Mouse (Mus musculus) hindbrain, embryonic 13.5 days (tissue): Measurements from ENCODE around the gene Alox5. TPM values are rescaled to one million over a fixed set of nuclear protein-coding genes. Genes with fewer than 3 reads are reported as not detected.

Source experiments
- ATAC-seq: fragments of 200-750 bp; cut with Nextera tagmentation; 2 replicates; pipeline ENCODE4 v1.8.0; 2017; ENCODE audit warnings: moderate TSS enrichment; ENCODE audit not compliant: low FRiP score
- H3K27ac ChIP-seq: fragments of 300-500 bp; sonication (generic); 2 replicates; pipeline ENCODE4 v1.5.1; 2015; ENCODE audit warnings: inconsistent platforms, mild to moderate bottlenecking, moderate library complexity
- H3K27me3 ChIP-seq: fragments of 300-500 bp; sonication (generic); 2 replicates; pipeline ENCODE4 v1.6.1; 2015; ENCODE audit warnings: mild to moderate bottlenecking, inconsistent platforms
- H3K36me3 ChIP-seq: fragments of 300-500 bp; sonication (generic); 2 replicates; pipeline ENCODE4 v1.6.1; 2015; ENCODE audit warnings: mild to moderate bottlenecking, inconsistent platforms
- H3K4me1 ChIP-seq: fragments of 300-500 bp; sonication (generic); replicated peaks from 2 replicates; pipeline ENCODE4 v1.6.1; 2015; ENCODE audit warnings: inconsistent platforms
- H3K4me2 ChIP-seq: fragments of 300-500 bp; sonication (generic); 2 replicates; pipeline ENCODE4 v1.6.1; 2015; ENCODE audit warnings: inconsistent platforms, mild to moderate bottlenecking, moderate library complexity
- H3K4me3 ChIP-seq: fragments of 300-500 bp; sonication (generic); 2 replicates; pipeline ENCODE4 v1.5.1; 2015; ENCODE audit warnings: mild to moderate bottlenecking, inconsistent platforms
- H3K9ac ChIP-seq: fragments of 300-500 bp; sonication (generic); 2 replicates; pipeline ENCODE4 v1.6.1; 2015; ENCODE audit warnings: mild to moderate bottlenecking, inconsistent platforms
- H3K9me3 ChIP-seq: fragments of 300-500 bp; sonication (generic); 2 replicates; pipeline ENCODE4 v1.6.1; 2016; ENCODE audit warnings: inconsistent platforms
- WGBS: fragments of 180-500 bp; shearing (Covaris S2); methylation state at CpG from one replicate; pipeline ENCODE4 v1.1.7; 2015; 5-methylcytosine and 5-hydroxymethylcytosine counted together
- polyA plus RNA-seq: library from polyadenylated mRNA; unstranded; fragments of >200 nt; fragmentation: Nextera tagmentation; extraction: Ambion mirVana; gene quantifications from 2 replicates; pipeline ENCODE4 v1.2.1, GENCODE M21; 2015

Gene Alox5
- polyA plus RNA-seq, 1 experiment from 2014 or later, result 0.73 TPM

DNA sequence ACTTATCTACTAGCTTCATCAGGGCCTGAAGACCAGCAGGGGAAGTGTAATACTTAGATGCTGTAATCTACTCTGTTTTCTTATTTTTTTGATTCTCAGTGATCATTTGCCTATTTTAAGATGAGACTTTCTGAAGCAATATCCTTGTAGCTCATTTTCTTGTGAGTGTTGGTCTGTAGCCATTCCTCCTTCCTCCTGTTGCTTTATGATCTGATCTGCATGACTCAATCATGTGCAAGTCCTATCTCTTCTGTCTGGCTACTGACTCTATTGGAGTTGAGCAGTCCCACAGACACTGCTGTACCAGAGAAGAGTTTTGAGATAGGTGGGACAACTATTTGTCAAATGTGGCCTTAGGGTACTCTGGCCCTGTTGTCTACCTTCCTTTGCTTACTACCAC lies 86.4 kb downstream of the Alox5 start:
- no peak overlapping the region for H3K9ac ChIP-seq
- H3K4me1 ChIP-seq, result 0 out of 2 replicates have a peak, but pooled peaks cover 5% of the 10 kb centered on the region
- no peak overlapping the region for H3K4me2 ChIP-seq
- H3K36me3 ChIP-seq, result peaks cover 6% of the 10 kb centered on the region; the same call in 1 of the 2 replicates
- ATAC-seq, result no peak
- H3K27me3 ChIP-seq, result no peaks in the 10 kb centered on the region
- no peaks in the 10 kb centered on the region for H3K9me3 ChIP-seq
- H3K27ac ChIP-seq, result no peak overlapping the region
- H3K4me3 ChIP-seq, result no peak overlapping the region

DNA sequence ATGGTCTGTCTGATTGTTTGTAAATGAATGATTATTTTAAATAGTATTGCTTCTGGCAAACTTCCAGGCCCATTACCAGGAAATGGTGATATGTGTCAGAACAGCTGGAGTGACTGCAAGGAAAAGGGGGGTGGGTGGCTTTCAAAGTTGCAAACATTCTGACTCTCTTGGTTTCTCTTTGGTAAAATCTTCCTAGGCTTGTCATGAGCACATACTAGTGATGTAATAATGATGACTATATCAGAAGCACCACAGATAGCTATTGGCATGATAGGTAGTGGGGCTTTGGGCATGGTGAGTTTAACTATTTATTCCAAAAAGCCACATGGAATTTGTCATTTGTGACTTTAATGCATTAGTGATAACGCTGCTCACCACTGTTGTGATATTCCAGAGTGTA lies 86.8 kb downstream of the Alox5 start:
- H3K4me2 ChIP-seq, result no peak overlapping the region
- WGBS, result 97% methylated on average over 1 of the region's 1 CpGs
- H3K36me3 ChIP-seq, result peaks cover 6% of the 10 kb centered on the region; the same call in 1 of the 2 replicates
- no peak overlapping the region for H3K4me3 ChIP-seq
- ATAC-seq, result no peak
- no peaks in the 10 kb centered on the region for H3K27me3 ChIP-seq
- H3K9me3 ChIP-seq, result no peaks in the 10 kb centered on the region
- 0 out of 2 replicates have a peak, but pooled peaks cover 5% of the 10 kb centered on the region for H3K4me1 ChIP-seq
- no peak overlapping the region for H3K9ac ChIP-seq
- no peak overlapping the region for H3K27ac ChIP-seq

DNA sequence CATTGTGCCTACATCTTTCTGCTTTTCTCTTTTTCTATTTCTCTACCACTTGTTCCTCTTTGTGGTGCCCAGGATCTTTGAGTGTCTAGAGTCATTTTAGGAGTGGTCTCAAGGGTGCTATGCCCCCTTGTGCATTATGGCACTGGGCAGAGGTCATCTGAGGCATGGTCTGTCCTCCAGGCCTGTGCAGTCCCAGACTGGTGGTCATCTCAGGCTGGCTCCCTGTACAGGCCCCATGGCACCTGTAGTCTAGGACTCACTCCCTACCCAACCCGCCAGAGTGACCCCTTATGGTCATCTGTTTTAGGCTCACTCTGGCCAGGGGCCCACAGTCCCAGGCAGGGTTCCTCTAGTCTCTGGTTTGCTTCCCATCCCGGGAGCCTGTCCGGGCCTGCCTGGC lies 89.5 kb downstream of the Alox5 start:
- no peak overlapping the region for H3K4me2 ChIP-seq
- peaks cover 8% of the 10 kb centered on the region; the same call in 1 of the 2 replicates for H3K4me1 ChIP-seq
- no peaks in the 10 kb centered on the region for H3K27me3 ChIP-seq
- no peak for ATAC-seq
- no peaks in the 10 kb centered on the region for H3K9me3 ChIP-seq
- no peaks in the 10 kb centered on the region for H3K36me3 ChIP-seq
- 99% methylated on average over 3 of the region's 3 CpGs for WGBS
- H3K9ac ChIP-seq, result no peak overlapping the region
- no peak overlapping the region for H3K4me3 ChIP-seq
- no peak overlapping the region for H3K27ac ChIP-seq

DNA sequence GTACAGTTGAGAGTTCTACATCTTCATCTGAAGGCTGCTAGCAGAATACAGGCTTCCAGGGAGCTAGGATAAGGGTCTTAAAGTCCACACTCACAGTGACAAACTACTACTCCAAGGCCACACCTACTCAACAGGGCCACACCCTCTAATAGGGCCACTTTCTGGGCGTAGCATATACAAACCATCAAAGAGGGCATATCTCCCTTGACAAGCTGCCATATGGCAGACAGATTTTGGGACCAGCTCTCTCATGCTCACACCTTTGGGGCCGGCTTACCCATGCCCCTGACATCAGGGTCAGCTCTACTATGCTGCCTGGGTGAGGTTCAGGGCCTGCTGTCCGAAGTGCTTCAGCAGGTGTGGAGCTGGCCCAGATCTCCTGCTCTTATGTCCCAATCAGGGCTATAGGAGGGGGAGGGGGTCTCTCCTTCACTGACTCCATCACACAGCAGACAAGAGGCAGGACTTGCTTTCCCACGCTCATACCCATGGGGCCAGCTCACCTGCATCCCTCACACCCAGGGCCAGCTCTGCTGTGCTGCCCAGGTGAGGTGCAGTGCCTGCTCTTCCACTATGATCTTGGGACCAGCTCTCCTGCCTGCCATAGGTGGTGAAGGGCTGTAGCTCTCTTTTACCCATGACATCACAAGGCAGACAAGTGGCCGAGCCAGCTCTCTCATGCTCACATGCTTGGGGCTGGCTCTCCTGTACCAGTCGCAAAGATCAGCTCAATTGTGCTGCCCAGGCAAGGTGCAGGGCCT lies 90.6 kb downstream of the Alox5 start:
- H3K27ac ChIP-seq, result no peak overlapping the region
- 90% methylated on average over 6 of the region's 6 CpGs for WGBS
- ATAC-seq, result peak; percentile 61; the same call in 1 of the 2 replicates

DNA sequence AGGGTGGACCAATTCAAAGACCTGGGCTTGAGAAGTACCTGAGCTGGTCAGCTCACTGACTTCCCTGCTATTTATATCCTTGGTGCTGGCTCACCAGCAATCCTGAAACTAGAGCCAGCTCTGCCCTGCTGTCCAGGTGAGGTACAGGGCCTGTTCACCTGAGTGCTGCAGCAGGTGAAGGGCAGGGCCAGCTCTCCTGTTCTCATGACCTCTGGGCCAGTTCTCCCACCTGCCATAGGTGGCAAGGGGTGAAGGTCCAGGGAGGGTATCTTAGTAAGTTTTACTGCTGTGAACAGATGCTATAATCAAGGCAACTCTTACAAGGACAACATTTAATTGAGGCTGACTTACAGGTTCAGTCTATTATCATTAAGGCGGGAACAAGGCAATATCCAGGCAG lies 91.2 kb downstream of the Alox5 start:
- Histone ChIP-seq H3K4me2 (no peak overlapping the region), H3K4me1 (peaks cover 8% of the 10 kb centered on the region; the same call in 1 of the 2 replicates), H3K27me3 (no peaks in the 10 kb centered on the region), H3K4me3 (no peak overlapping the region), H3K27ac (no peak overlapping the region), H3K9me3 (no peaks in the 10 kb centered on the region), H3K36me3 (no peaks in the 10 kb centered on the region), H3K9ac (no peak overlapping the region)
- WGBS, result 100% methylated on average over 1 of the region's 1 CpGs
- no peak for ATAC-seq

More for the DNA sequence above, 90.6 kb downstream of the Alox5 start:
- H3K4me2 ChIP-seq, result no peak overlapping the region
- no peak overlapping the region for H3K4me3 ChIP-seq
- no peaks in the 10 kb centered on the region for H3K9me3 ChIP-seq
- H3K27me3 ChIP-seq, result no peaks in the 10 kb centered on the region
- no peak overlapping the region for H3K9ac ChIP-seq
- H3K36me3 ChIP-seq, result no peaks in the 10 kb centered on the region
- peaks cover 8% of the 10 kb centered on the region; the same call in 1 of the 2 replicates for H3K4me1 ChIP-seq

DNA sequence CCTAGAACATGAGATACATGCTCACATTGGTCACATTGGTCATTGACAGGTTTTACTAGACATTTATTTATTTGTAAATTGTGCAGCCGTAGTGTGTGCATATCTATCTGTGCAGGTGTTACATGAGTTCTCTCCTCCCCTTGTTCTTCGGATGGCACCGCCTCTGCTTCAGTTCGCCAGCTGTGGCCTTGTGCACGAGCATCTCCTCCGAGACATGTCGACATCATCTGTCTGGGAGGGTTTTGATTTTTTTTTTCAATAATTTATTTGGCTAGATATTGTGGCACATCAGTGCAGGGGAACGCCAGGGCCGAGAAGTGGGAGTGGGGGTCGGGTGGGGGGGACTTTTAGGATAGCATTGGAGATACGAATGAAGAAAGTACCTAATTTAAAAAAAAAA lies 93.0 kb downstream of the Alox5 start:
- Histone ChIP-seq H3K9me3 (no peaks in the 10 kb centered on the region), H3K4me2 (no peak overlapping the region), H3K4me1 (peaks cover 4% of the 10 kb centered on the region; the same call in 1 of the 2 replicates), H3K36me3 (no peaks in the 10 kb centered on the region), H3K9ac (no peak overlapping the region), H3K27ac (no peak overlapping the region), H3K4me3 (no peak overlapping the region), H3K27me3 (no peaks in the 10 kb centered on the region)
- ATAC-seq, result no peak
- WGBS, result 59% methylated on average over 11 of the region's 11 CpGs

DNA sequence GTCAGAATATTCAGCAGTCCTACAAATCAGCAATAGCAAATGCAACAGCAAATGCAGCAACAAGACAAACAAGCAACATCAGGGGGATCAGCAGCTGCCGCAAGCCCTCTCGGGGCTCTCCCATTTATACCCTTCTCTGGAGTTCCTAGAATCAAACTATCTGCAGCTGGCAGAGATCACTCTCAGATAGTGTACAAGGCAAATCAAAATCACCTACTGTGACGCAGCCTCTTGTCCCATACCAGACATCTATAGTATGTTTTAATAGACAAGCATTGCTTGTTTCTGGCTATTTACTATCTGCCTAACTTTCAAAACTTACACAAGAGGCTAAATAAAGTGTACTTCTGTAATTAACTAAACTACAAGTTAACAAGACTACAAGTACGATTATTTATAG lies 99.0 kb downstream of the Alox5 start:
- no peak overlapping the region for H3K4me2 ChIP-seq
- H3K4me3 ChIP-seq, result no peak overlapping the region
- ATAC-seq, result no peak
- H3K4me1 ChIP-seq, result peaks cover 8% of the 10 kb centered on the region
- no peaks in the 10 kb centered on the region for H3K9me3 ChIP-seq
- no peaks in the 10 kb centered on the region for H3K27me3 ChIP-seq
- no peak overlapping the region for H3K27ac ChIP-seq
- 92% methylated on average over 4 of the region's 4 CpGs for WGBS
- no peak overlapping the region for H3K9ac ChIP-seq
- no peaks in the 10 kb centered on the region for H3K36me3 ChIP-seq

DNA sequence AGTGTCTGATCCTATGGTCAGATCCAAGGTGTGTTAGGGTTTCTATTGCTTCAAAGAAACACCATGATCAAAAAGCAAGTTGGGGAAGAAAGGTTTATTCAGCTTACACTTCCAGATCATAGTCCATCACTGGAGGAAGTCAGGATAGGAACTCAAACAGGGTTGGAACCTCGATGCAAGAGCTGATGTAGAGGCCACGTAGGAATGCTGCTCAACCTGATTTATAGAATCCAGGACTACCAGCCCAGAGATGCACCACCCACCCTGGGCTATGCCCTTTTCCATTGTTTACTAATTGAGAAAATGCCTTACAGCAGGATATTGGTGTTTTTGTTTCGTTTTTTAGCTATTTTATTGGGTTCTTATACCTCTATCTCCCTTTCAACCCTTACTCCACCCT lies 99.5 kb downstream of the Alox5 start:
- Histone ChIP-seq H3K36me3 (no peaks in the 10 kb centered on the region), H3K27me3 (no peaks in the 10 kb centered on the region), H3K27ac (no peak overlapping the region), H3K4me2 (no peak overlapping the region), H3K4me3 (no peak overlapping the region), H3K4me1 (peaks cover 8% of the 10 kb centered on the region), H3K9ac (no peak overlapping the region), H3K9me3 (no peaks in the 10 kb centered on the region)
- WGBS, result 95% methylated on average over 3 of the region's 3 CpGs
- no peak for ATAC-seq

Other genes starting within 250 kb of the Alox5 start
- gene Zfand4, start 197.0 kb downstream of the Alox5 start, polyA plus RNA-seq, result 7.0 and 8.3 TPM in 2 replicates
- 62.9 and 70.6 TPM in 2 replicates for gene March8, start 123.2 kb downstream of the Alox5 start, polyA plus RNA-seq
- not detected in 2 replicates for gene Olfr211, start 27.9 kb upstream of the Alox5 start, polyA plus RNA-seq
- not detected in 2 replicates for gene Olfr212, start 45.3 kb upstream of the Alox5 start, polyA plus RNA-seq
- not detected in 2 replicates for gene Olfr213, start 77.3 kb upstream of the Alox5 start, polyA plus RNA-seq
- 0.39 and 0.44 TPM in 2 replicates for gene Gm5580, start 90.0 kb upstream of the Alox5 start, polyA plus RNA-seq
- gene Olfr214, start 93.1 kb upstream of the Alox5 start, polyA plus RNA-seq, result not detected in 2 replicates
- gene Olfr215, start 123.0 kb upstream of the Alox5 start, polyA plus RNA-seq, result not detected in 2 replicates
- 181 and 187 TPM in 2 replicates for gene Zfp422, start 167.8 kb upstream of the Alox5 start, polyA plus RNA-seq
- gene Depp1, start 189.4 kb upstream of the Alox5 start, polyA plus RNA-seq, result 8.0 and 9.2 TPM in 2 replicates
- gene Rassf4, start 212.8 kb upstream of the Alox5 start, polyA plus RNA-seq, result 23.0 and 33.3 TPM in 2 replicates